Mouse (Mus musculus): ENCODE measurements around the gene Avp.
"Not testable (repeated sequence)": the region's sequence is repeated elsewhere in the genome, so short reads cannot be mapped to it uniquely, and the experiment has no call there.

Avp gene

GRCm38 (mm10) chr2:130582552-130582951 lies at the start of gene Avp:
Gene Avp (minus strand): TSS chr2:130582554.
- no peak for DNase-seq (ENCODE audit: low read depth)

- peak; percentile 94 for DNase-seq (ENCODE audit: low read depth)
Observed at GRCm38 (mm10) chr2:130629839-130630203, 47.5 kb upstream of the Avp start, which contains the start of the genes Fastkd5 and Ubox5. Gene Fastkd5 (minus strand): TSS chr2:130630027. Gene Ubox5 (minus strand): TSS chr2:130630038.

GRCm38 (mm10) chr2:130629080-130629838 lies 46.9 kb upstream of the Avp start:
- peak; percentile 60 for DNase-seq (ENCODE audit: low read depth)

GRCm38 (mm10) chr2:130628424-130628823 lies 46.1 kb upstream of the Avp start:
- peak; percentile 54 for DNase-seq (ENCODE audit: low read depth)

GRCm38 (mm10) chr2:130618972-130619371 lies 36.6 kb upstream of the Avp start:
- no peak for DNase-seq (ENCODE audit: low read depth)

GRCm38 (mm10) chr2:130613091-130613490 lies 30.7 kb upstream of the Avp start:
- DNase-seq (ENCODE audit: low read depth): peak; percentile 46

- no peak for DNase-seq (ENCODE audit: low read depth)
Observed at GRCm38 (mm10) chr2:130602195-130602594, 19.8 kb upstream of the Avp start.

GRCm38 (mm10) chr2:130598399-130598798 lies 16.0 kb upstream of the Avp start:
- no peak for DNase-seq (ENCODE audit: low read depth)

- DNase-seq (ENCODE audit: low read depth): peak; percentile 84
Observed at GRCm38 (mm10) chr2:130597601-130598010, 15.3 kb upstream of the Avp start.

GRCm38 (mm10) chr2:130595596-130595995 lies 13.2 kb upstream of the Avp start:
- DNase-seq (ENCODE audit: low read depth): no peak

GRCm38 (mm10) chr2:130591016-130591415 lies 8.7 kb upstream of the Avp start:
- DNase-seq (ENCODE audit: low read depth): no peak

GRCm38 (mm10) chr2:130589761-130590160 lies 7.4 kb upstream of the Avp start:
- DNase-seq (ENCODE audit: low read depth): no peak

- DNase-seq (ENCODE audit: low read depth): no peak
Observed at GRCm38 (mm10) chr2:130589157-130589556, 6.8 kb upstream of the Avp start.

GRCm38 (mm10) chr2:130588373-130588772 lies 6.0 kb upstream of the Avp start:
- DNase-seq (ENCODE audit: low read depth): no peak

GRCm38 (mm10) chr2:130586016-130586415 lies 3.7 kb upstream of the Avp start:
- DNase-seq (ENCODE audit: low read depth): no peak

GRCm38 (mm10) chr2:130583902-130584560 lies 1.7 kb upstream of the Avp start:
- peak; percentile 49 for DNase-seq (ENCODE audit: low read depth)

GRCm38 (mm10) chr2:130581201-130581600 lies 1.2 kb downstream of the Avp start:
- DNase-seq (ENCODE audit: low read depth): no peak

- DNase-seq (ENCODE audit: low read depth): peak; percentile 14
Observed at GRCm38 (mm10) chr2:130579791-130580190, 2.6 kb downstream of the Avp start.

- DNase-seq (ENCODE audit: low read depth): peak; percentile 84
Observed at GRCm38 (mm10) chr2:130578148-130578547, 4.2 kb downstream of the Avp start.

- peak; percentile 90 for DNase-seq (ENCODE audit: low read depth)
Observed at GRCm38 (mm10) chr2:130577632-130578031, 4.7 kb downstream of the Avp start.

- DNase-seq (ENCODE audit: low read depth): no peak
Observed at GRCm38 (mm10) chr2:130577021-130577420, 5.3 kb downstream of the Avp start.

- not testable (repeated sequence) for DNase-seq (ENCODE audit: low read depth)
Observed at GRCm38 (mm10) chr2:130576564-130576963, 5.8 kb downstream of the Avp start.

- DNase-seq (ENCODE audit: low read depth): no peak
Observed at GRCm38 (mm10) chr2:130575873-130576272, 6.5 kb downstream of the Avp start, which contains the start of gene Oxt. Gene Oxt (plus strand): TSS chr2:130576173.

Measured in 416B (cell line).